Mouse (Mus musculus): ENCODE data around the gene Ypel5.

Ypel5 gene

GRCm38 (mm10) chr17:72844949-72845490 lies 8.8 kb downstream of the Ypel5 start:
- no peak for DNase-seq

- DNase-seq, result no peak
Measured at GRCm38 (mm10) chr17:72845521-72845920, 9.3 kb downstream of the Ypel5 start.

- DNase-seq, result no peak
Measured at GRCm38 (mm10) chr17:72855298-72855697, 19.0 kb downstream of the Ypel5 start.

- DNase-seq, result peak; percentile 82
Measured at GRCm38 (mm10) chr17:72857677-72858633, 21.7 kb downstream of the Ypel5 start.

- DNase-seq, result no peak
Measured at GRCm38 (mm10) chr17:72863226-72863625, 27.0 kb downstream of the Ypel5 start.

GRCm38 (mm10) chr17:72866624-72867245 lies 30.5 kb downstream of the Ypel5 start:
- no peak for DNase-seq

- no peak for DNase-seq
Measured at GRCm38 (mm10) chr17:72868181-72868580, 31.9 kb downstream of the Ypel5 start.

GRCm38 (mm10) chr17:72878979-72879378 lies 42.7 kb downstream of the Ypel5 start:
- DNase-seq, result no peak

GRCm38 (mm10) chr17:72880156-72880555 lies 43.9 kb downstream of the Ypel5 start:
- no peak for DNase-seq

GRCm38 (mm10) chr17:72881051-72881450 lies 44.8 kb downstream of the Ypel5 start:
- no peak for DNase-seq

GRCm38 (mm10) chr17:72881804-72882203 lies 45.6 kb downstream of the Ypel5 start:
- no peak for DNase-seq

GRCm38 (mm10) chr17:72889556-72890397 lies 53.5 kb downstream of the Ypel5 start:
- peak; percentile 91 for DNase-seq

- DNase-seq, result no peak
Measured at GRCm38 (mm10) chr17:72890398-72890898, 54.2 kb downstream of the Ypel5 start.

GRCm38 (mm10) chr17:72891556-72891955 lies 55.3 kb downstream of the Ypel5 start:
- DNase-seq, result no peak

GRCm38 (mm10) chr17:72895506-72895905 lies 59.3 kb downstream of the Ypel5 start:
- DNase-seq, result no peak

- no peak for DNase-seq
Measured at GRCm38 (mm10) chr17:72897076-72897475, 60.8 kb downstream of the Ypel5 start.

- DNase-seq, result no peak
Measured at GRCm38 (mm10) chr17:72897961-72898360, 61.7 kb downstream of the Ypel5 start.

GRCm38 (mm10) chr17:72898775-72899174 lies 62.5 kb downstream of the Ypel5 start:
- DNase-seq, result no peak

Data from retina, postnatal 1 day (tissue).